ENCODE assay signal across 8 mouse cellular contexts in genomic region chr8:4139660-4140646, GRCm38 (mm10). TPM values are rescaled to one million over a fixed set of nuclear protein-coding genes. Genes with fewer than 3 reads are reported as not detected.
DNase-seq lines count a peak whose midpoint lies in the region; ATAC-seq and TF ChIP-seq lines count a peak whose summit lies in the region.

No protein-coding gene starts in this region.

- no peak overlapping the region for H3ac ChIP-seq in C2C12 (ENCODE audit: control insufficient read depth, insufficient read length, low read depth)

- no peaks in the 10 kb centered on the region for H3K79me2 ChIP-seq in C2C12 (ENCODE audit: control insufficient read depth, insufficient read depth)
- no peaks in the 10 kb centered on the region for H3K79me2 ChIP-seq in heart, adult 2 months (replicated peaks; ENCODE audit: control insufficient read depth, insufficient read depth, low read length)
- H3K79me2 ChIP-seq in liver, adult 2 months (ENCODE audit: control insufficient read depth, insufficient read depth, low read length), result no peaks in the 10 kb centered on the region

- H3K27me3 ChIP-seq in C2C12 (ENCODE audit: control insufficient read depth, insufficient read depth, insufficient read length), result peaks cover 10% of the 10 kb centered on the region
- no peaks in the 10 kb centered on the region for H3K27me3 ChIP-seq in embryonic facial prominence, embryonic 12.5 days
- no peaks in the 10 kb centered on the region for H3K27me3 ChIP-seq in heart, adult 2 months (ENCODE audit: control insufficient read depth, insufficient read depth, low read length)
- peaks cover 8% of the 10 kb centered on the region; the same call in 1 of the 2 replicates for H3K27me3 ChIP-seq in kidney, embryonic 15.5 days
- H3K27me3 ChIP-seq in liver, adult 2 months (ENCODE audit: control insufficient read depth, insufficient read depth, low read length), result no peaks in the 10 kb centered on the region
- H3K27me3 ChIP-seq in splenic B cell, adult 2 months (ENCODE audit: control insufficient read depth, insufficient read depth, low read length, poor library complexity, severe bottlenecking), result no peaks in the 10 kb centered on the region

- peak; percentile 65 for TF ChIP-seq CTCF in C2C12 (IDR thresholded peaks at IDR 0.05; ENCODE audit: control insufficient read depth, insufficient read depth, insufficient read length)
- TF ChIP-seq CTCF in heart, adult 2 months (IDR thresholded peaks at IDR 0.05), result peak; percentile 73
- peak; percentile 88 for TF ChIP-seq CTCF in liver, adult 2 months (IDR thresholded peaks at IDR 0.05; ENCODE audit: low read depth, low read length)

- H3K4me3 ChIP-seq in C2C12 (ENCODE audit: insufficient read depth, poor library complexity, severe bottlenecking), result no peak overlapping the region
- no peak overlapping the region for H3K4me3 ChIP-seq in embryonic facial prominence, embryonic 12.5 days
- H3K4me3 ChIP-seq in heart, adult 2 months, result no peak overlapping the region
- H3K4me3 ChIP-seq in kidney, embryonic 15.5 days (replicated peaks), result no peak overlapping the region
- no peak overlapping the region for H3K4me3 ChIP-seq in liver, adult 2 months (ENCODE audit: insufficient read depth, low read depth, low read length)

- TF ChIP-seq EP300 in heart, adult 2 months (IDR thresholded peaks at IDR 0.05; ENCODE audit: insufficient read depth, low read depth, low read length), result peak; percentile 66; the same call in 1 of the 2 replicates

- no peak overlapping the region for H3K9ac ChIP-seq in embryonic facial prominence, embryonic 12.5 days
- no peak overlapping the region for H3K9ac ChIP-seq in heart, adult 2 months (ENCODE audit: low read depth, low read length)
- no peak overlapping the region for H3K9ac ChIP-seq in kidney, embryonic 15.5 days
- no peak overlapping the region for H3K9ac ChIP-seq in liver, adult 2 months (ENCODE audit: low read depth, low read length)

- H3K4me1 ChIP-seq in embryonic facial prominence, embryonic 12.5 days, result no peaks in the 10 kb centered on the region
- H3K4me1 ChIP-seq in heart, adult 2 months (ENCODE audit: control insufficient read depth, insufficient read depth, low read length), result peaks cover 1% of the 10 kb centered on the region; the same call in 1 of the 2 replicates
- H3K4me1 ChIP-seq in kidney, embryonic 15.5 days, result no peaks in the 10 kb centered on the region
- no peaks in the 10 kb centered on the region for H3K4me1 ChIP-seq in liver, adult 2 months (ENCODE audit: control insufficient read depth, insufficient read depth, low read length)

- intact Hi-C loops in heart, adult 2 months (cut with DNase I), result loop anchor here (5.0 kb wide), 3 partner anchors 227 to 447 kb away; no protein-coding TSS in a partner anchor

- 19% methylated on average over 12 of the region's 12 CpGs for WGBS in embryonic facial prominence, embryonic 12.5 days
- 13% methylated on average over 12 of the region's 12 CpGs for WGBS in heart, adult 2 months
- 14% methylated on average over 12 of the region's 12 CpGs for WGBS in kidney, embryonic 15.5 days
- WGBS in liver, adult 2 months, result 15% methylated on average over 12 of the region's 12 CpGs

- 0 out of 2 replicates have a peak overlapping the region, but pooled peaks have one; percentile 19 for H3K4me2 ChIP-seq in embryonic facial prominence, embryonic 12.5 days (replicated peaks)
- H3K4me2 ChIP-seq in kidney, embryonic 15.5 days, result peak overlapping the region; percentile 35; the same call in 1 of the 2 replicates

- no peaks in the 10 kb centered on the region for H3K9me3 ChIP-seq in embryonic facial prominence, embryonic 12.5 days
- no peaks in the 10 kb centered on the region for H3K9me3 ChIP-seq in kidney, embryonic 15.5 days (replicated peaks)

- peak; percentile 81 to 86 for DNase-seq in adrenal gland, postnatal 36 days
- peak; percentile 58 to 75 for DNase-seq in heart, adult 2 months
- peak; percentile 58 for DNase-seq in liver, adult 2 months (ENCODE audit: extremely low read depth, low read depth, low spot score)
- peak; percentile 64 to 71 for DNase-seq in natural killer cell, adult 2 months (ENCODE audit: low spot score in 2 of 2)
- peak; percentile 84 for DNase-seq in splenic B cell, adult 2 months (ENCODE audit: low read depth, low spot score)

- H3K36me3 ChIP-seq in C2C12 (ENCODE audit: control insufficient read depth, insufficient read depth), result no peaks in the 10 kb centered on the region
- no peaks in the 10 kb centered on the region for H3K36me3 ChIP-seq in embryonic facial prominence, embryonic 12.5 days
- H3K36me3 ChIP-seq in heart, adult 2 months (ENCODE audit: control insufficient read depth, insufficient read depth, low read length), result no peaks in the 10 kb centered on the region
- H3K36me3 ChIP-seq in kidney, embryonic 15.5 days, result no peaks in the 10 kb centered on the region
- no peaks in the 10 kb centered on the region for H3K36me3 ChIP-seq in liver, adult 2 months (ENCODE audit: control insufficient read depth, insufficient read depth, low read length)
- no peaks in the 10 kb centered on the region for H3K36me3 ChIP-seq in splenic B cell, adult 2 months (ENCODE audit: control insufficient read depth, insufficient read depth, low read length, poor library complexity, severe bottlenecking)

- H3K79me3 ChIP-seq in C2C12 (ENCODE audit: low read depth), result no peaks in the 10 kb centered on the region

- 0 out of 2 replicates have a peak overlapping the region, but pooled peaks have one; percentile 6 for H3K27ac ChIP-seq in embryonic facial prominence, embryonic 12.5 days
- H3K27ac ChIP-seq in heart, adult 2 months, result no peak overlapping the region
- H3K27ac ChIP-seq in kidney, embryonic 15.5 days, result no peak overlapping the region
- H3K27ac ChIP-seq in liver, adult 2 months (replicated peaks; ENCODE audit: insufficient read depth, low read depth, low read length), result no peak overlapping the region

- no peak for TF ChIP-seq POLR2A in heart, adult 2 months (IDR thresholded peaks at IDR 0.05; ENCODE audit: insufficient read depth, low read depth, low read length)
- no peak for TF ChIP-seq POLR2A in liver, adult 2 months (IDR thresholded peaks at IDR 0.05; ENCODE audit: extremely low read depth, insufficient read depth, low read length)

- no peak for ATAC-seq in embryonic facial prominence, embryonic 12.5 days (ENCODE audit: insufficient number of reproducible peaks, insufficient read depth, low FRiP score, low TSS enrichment)
- peak; percentile 55 for ATAC-seq in kidney, embryonic 15.5 days (replicated peaks; ENCODE audit: low FRiP score)

TF ChIP-seq in C2C12, 6 proteins besides CTCF, POLR2A, EP300 and RAD21:
- TF ChIP-seq FOSL1 (IDR thresholded peaks at IDR 0.05; ENCODE audit: insufficient read depth, low read length, poor library complexity, severe bottlenecking), result no peak
- TF ChIP-seq MAX (IDR thresholded peaks at IDR 0.05), result no peak
- no peak for TF ChIP-seq MYOG (IDR thresholded peaks at IDR 0.05; ENCODE audit: control insufficient read depth, extremely low read depth, insufficient read length)
- TF ChIP-seq CEBPB (IDR thresholded peaks at IDR 0.05; ENCODE audit: low read depth), result no peak
- no peak for TF ChIP-seq USF1 (IDR thresholded peaks at IDR 0.05; ENCODE audit: low read depth)
- TF ChIP-seq MYOD1 (IDR thresholded peaks at IDR 0.05; ENCODE audit: control insufficient read depth, insufficient read length, low read depth), result no peak
TF ChIP-seq in C2C12: peak in this region for 0.

RNA-seq across cellular contexts. Expression of gene Cd209g, which starts 6.1 kb away (rescaled TPM):
- polyA plus RNA-seq in C2C12 (2012; fragmentation: generic; extraction: Trizol), result not detected
- 1 to 10 TPM in 1 of 2 experiments, under 1 TPM in 1; 0.86 to 1.1 TPM for total RNA-seq in adrenal gland, postnatal 36 days (2021)
- polyA plus RNA-seq in embryonic facial prominence, embryonic 12.5 days (2016; fragmentation: Nextera tagmentation; extraction: Ambion mirVana), result not detected in 2 replicates
- total RNA-seq in heart, adult 2 months (2021), result under 1 TPM in 1 of 2 experiments, not detected in 1; 0.23 TPM
- polyA plus RNA-seq in heart, adult 2 months (2012; rRNA removed), result 1.00 and 2.1 TPM in 2 replicates
- not detected in 2 replicates for polyA plus RNA-seq in kidney, embryonic 15.5 days (2015; fragmentation: Nextera tagmentation; extraction: Ambion mirVana)
- not detected in 2 replicates for total RNA-seq in liver, adult 2 months (2014; rRNA removed)
- 0.22 and 3.9 TPM in 2 replicates for polyA plus RNA-seq in liver, adult 2 months (2012; rRNA removed)

RNA-seq across cellular contexts. Expression of gene Evi5l, which starts 26.4 kb away (rescaled TPM):
- 11.6 TPM for polyA plus RNA-seq in C2C12 (2012; fragmentation: generic; extraction: Trizol)
- total RNA-seq in adrenal gland, postnatal 36 days (2021), result 10 to 100 TPM; 29.4 to 38.5 TPM
- 35.6 and 37.3 TPM in 2 replicates for polyA plus RNA-seq in embryonic facial prominence, embryonic 12.5 days (2016; fragmentation: Nextera tagmentation; extraction: Ambion mirVana)
- total RNA-seq in heart, adult 2 months (2021), result 10 to 100 TPM; 20.6 to 22.3 TPM
- 20.2 and 27.3 TPM in 2 replicates for polyA plus RNA-seq in heart, adult 2 months (2012; rRNA removed)
- 23.7 and 28.8 TPM in 2 replicates for polyA plus RNA-seq in kidney, embryonic 15.5 days (2015; fragmentation: Nextera tagmentation; extraction: Ambion mirVana)
- total RNA-seq in liver, adult 2 months (2014; rRNA removed), result 3.2 TPM in 2 replicates
- 5.3 and 8.0 TPM in 2 replicates for polyA plus RNA-seq in liver, adult 2 months (2012; rRNA removed)

RNA-seq across cellular contexts. Expression of gene Cd209f, which starts 34.3 kb away (rescaled TPM):
- polyA plus RNA-seq in C2C12 (2012; fragmentation: generic; extraction: Trizol), result not detected
- 1 to 10 TPM; 1.5 to 3.6 TPM for total RNA-seq in adrenal gland, postnatal 36 days (2021)
- not detected in 2 replicates for polyA plus RNA-seq in embryonic facial prominence, embryonic 12.5 days (2016; fragmentation: Nextera tagmentation; extraction: Ambion mirVana)
- total RNA-seq in heart, adult 2 months (2021), result 1 to 10 TPM in 1 of 2 experiments, under 1 TPM in 1; 0.60 to 1.1 TPM
- 1.4 and 2.3 TPM in 2 replicates for polyA plus RNA-seq in heart, adult 2 months (2012; rRNA removed)
- not detected in 2 replicates for polyA plus RNA-seq in kidney, embryonic 15.5 days (2015; fragmentation: Nextera tagmentation; extraction: Ambion mirVana)
- total RNA-seq in liver, adult 2 months (2014; rRNA removed), result 0.27 and 0.74 TPM in 2 replicates
- polyA plus RNA-seq in liver, adult 2 months (2012; rRNA removed), result 0.51 and 4.1 TPM in 2 replicates
